Mouse (Mus musculus): ENCODE results near the gene Ubtd1. TPM values are rescaled to one million over a fixed set of nuclear protein-coding genes. Genes with fewer than 3 reads are reported as not detected.

The Ubtd1 gene
- polyA plus RNA-seq, 1 experiment from 2014 or later, result 8.5 TPM

Other genes starting within 250 kb of the Ubtd1 start
- gene Slit1, start 238.1 kb upstream of the Ubtd1 start, polyA plus RNA-seq (2014; fragmentation: Nextera tagmentation; extraction: Ambion mirVana), result 4.6 and 5.6 TPM in 2 replicates
- gene Arhgap19, start 179.7 kb upstream of the Ubtd1 start, polyA plus RNA-seq (2014; fragmentation: Nextera tagmentation; extraction: Ambion mirVana), result 44.1 and 48.4 TPM in 2 replicates
- gene Frat1, start 151.8 kb upstream of the Ubtd1 start, polyA plus RNA-seq (2014; fragmentation: Nextera tagmentation; extraction: Ambion mirVana), result 12.7 and 13.2 TPM in 2 replicates
- gene Frat2, start 133.6 kb upstream of the Ubtd1 start, polyA plus RNA-seq (2014; fragmentation: Nextera tagmentation; extraction: Ambion mirVana), result 10.4 and 14.1 TPM in 2 replicates
- 24.3 and 26.1 TPM in 2 replicates for gene Rrp12, start 85.6 kb upstream of the Ubtd1 start, polyA plus RNA-seq (2014; fragmentation: Nextera tagmentation; extraction: Ambion mirVana)
- 901 and 961 TPM in 2 replicates for gene Pgam1, start 69.8 kb upstream of the Ubtd1 start, polyA plus RNA-seq (2014; fragmentation: Nextera tagmentation; extraction: Ambion mirVana)
- gene Exosc1, start 48.3 kb upstream of the Ubtd1 start, polyA plus RNA-seq (2014; fragmentation: Nextera tagmentation; extraction: Ambion mirVana), result 83.9 and 87.5 TPM in 2 replicates
- 70.7 and 76.6 TPM in 2 replicates for gene Zdhhc16, start 48.3 kb upstream of the Ubtd1 start, polyA plus RNA-seq (2014; fragmentation: Nextera tagmentation; extraction: Ambion mirVana)
- 38.2 and 39.9 TPM in 2 replicates for gene Mms19, start 606 bp upstream of the Ubtd1 start, polyA plus RNA-seq (2014; fragmentation: Nextera tagmentation; extraction: Ambion mirVana)
- not detected in 2 replicates for gene Ankrd2, start 54.2 kb downstream of the Ubtd1 start, polyA plus RNA-seq (2014; fragmentation: Nextera tagmentation; extraction: Ambion mirVana)
- 1.1 and 1.9 TPM in 2 replicates for gene Hoga1, start 63.8 kb downstream of the Ubtd1 start, polyA plus RNA-seq (2014; fragmentation: Nextera tagmentation; extraction: Ambion mirVana)
- 0.13 TPM in 1 of 2 replicates, not detected in the other for gene 4933411K16Rik, start 70.5 kb downstream of the Ubtd1 start, polyA plus RNA-seq (2014; fragmentation: Nextera tagmentation; extraction: Ambion mirVana)
- 52.9 and 63.1 TPM in 2 replicates for gene Morn4, start 104.6 kb downstream of the Ubtd1 start, polyA plus RNA-seq (2014; fragmentation: Nextera tagmentation; extraction: Ambion mirVana)
- 29.0 and 30.7 TPM in 2 replicates for gene Pi4k2a, start 108.7 kb downstream of the Ubtd1 start, polyA plus RNA-seq (2014; fragmentation: Nextera tagmentation; extraction: Ambion mirVana)
- 15.6 and 16.3 TPM in 2 replicates for gene Avpi1, start 147.3 kb downstream of the Ubtd1 start, polyA plus RNA-seq (2014; fragmentation: Nextera tagmentation; extraction: Ambion mirVana)
- gene Marveld1, start 165.6 kb downstream of the Ubtd1 start, polyA plus RNA-seq (2014; fragmentation: Nextera tagmentation; extraction: Ambion mirVana), result 8.7 and 9.7 TPM in 2 replicates
- 22.4 and 23.1 TPM in 2 replicates for gene Zfyve27, start 182.2 kb downstream of the Ubtd1 start, polyA plus RNA-seq (2014; fragmentation: Nextera tagmentation; extraction: Ambion mirVana)
- gene Sfrp5, start 220.5 kb downstream of the Ubtd1 start, polyA plus RNA-seq (2014; fragmentation: Nextera tagmentation; extraction: Ambion mirVana), result 0.09 and 0.19 TPM in 2 replicates